28 mouse cellular contexts compared by ENCODE assay signal in genomic region chr3:146618357-146618756, GRCm38 (mm10). TPM values are rescaled to one million over a fixed set of nuclear protein-coding genes. Genes with fewer than 3 reads are reported as not detected.
"Had no signal": no experiment of that assay in that cellular context is flagged by ENCODE, and none has a peak within 500 bp of the region (broad histone marks: within the 10 kb centered on the region; RNA-seq: fewer than 3 reads in every experiment).

No protein-coding gene starts in this region.

- H3K4me3 ChIP-seq: left cerebral cortex, adult 2 months; midbrain, embryonic 12.5 days; midbrain, embryonic 15.5 days; neural tube, embryonic 12.5 days; neural tube, embryonic 15.5 days; stomach, embryonic 15.5 days had no signal

- H3K4me2 ChIP-seq: midbrain, embryonic 12.5 days; midbrain, embryonic 15.5 days; neural tube, embryonic 12.5 days; neural tube, embryonic 15.5 days; stomach, embryonic 15.5 days had no signal

- H3K9ac ChIP-seq: midbrain, embryonic 12.5 days; midbrain, embryonic 15.5 days; neural tube, embryonic 12.5 days; neural tube, embryonic 15.5 days; stomach, embryonic 15.5 days had no signal

- ATAC-seq: inflammation-experienced regulatory T-cells, adult 6 months; intestine, embryonic 16.5 days; midbrain, embryonic 15.5 days had no signal

- H3K27ac ChIP-seq: kidney, postnatal 0 days; left cerebral cortex, adult 2 months; midbrain, embryonic 12.5 days; midbrain, embryonic 15.5 days; neural tube, embryonic 12.5 days; neural tube, embryonic 15.5 days; stomach, embryonic 15.5 days had no signal

- H3K27me3 ChIP-seq: midbrain, embryonic 12.5 days; midbrain, embryonic 15.5 days; neural tube, embryonic 12.5 days; neural tube, embryonic 15.5 days; stomach, embryonic 15.5 days had no signal

- H3K36me3 ChIP-seq: midbrain, embryonic 12.5 days; midbrain, embryonic 15.5 days; neural tube, embryonic 12.5 days; neural tube, embryonic 15.5 days; stomach, embryonic 15.5 days had no signal

- DNase-seq: kidney, adult 18-20 months; kidney, postnatal 36 days; layer of hippocampus, postnatal 36 days; lung, adult 2 months; lung, postnatal 14 days; lung, postnatal 4 days; retina, postnatal 1 day; right cerebral cortex, postnatal 25 days; spleen, adult 18-20 months; thymus, postnatal 25 days had no signal

- H3K9me3 ChIP-seq: midbrain, embryonic 12.5 days; midbrain, embryonic 15.5 days; neural tube, embryonic 12.5 days; neural tube, embryonic 15.5 days; stomach, embryonic 15.5 days had no signal

- H3K4me1 ChIP-seq: midbrain, embryonic 12.5 days; midbrain, embryonic 15.5 days; neural tube, embryonic 12.5 days; neural tube, embryonic 15.5 days; stomach, embryonic 15.5 days had no signal

RNA-seq across cellular contexts. Expression of gene Dnase2b, which starts 3.0 kb away (rescaled TPM):
- total RNA-seq: layer of hippocampus, adult 8-10 months; layer of hippocampus, postnatal 10 days; layer of hippocampus, postnatal 36 days; left cerebral cortex, adult 2 months; left cerebral cortex, postnatal 10 days; left cerebral cortex, postnatal 36 days; megakaryocyte progenitor cell, adult 5-6 weeks had no signal
- polyA plus RNA-seq: inflammation-experienced regulatory T-cells, adult 6 months; kidney, embryonic 14.5 days; kidney, postnatal 0 days; limb, embryonic 11.5 days; lung, embryonic 16.5 days; midbrain, embryonic 12.5 days; midbrain, embryonic 15.5 days; neural tube, embryonic 12.5 days; neural tube, embryonic 15.5 days had no signal

RNA-seq across cellular contexts. Expression of gene 4930503B20Rik, which starts 32.8 kb away (rescaled TPM):
- total RNA-seq: layer of hippocampus, postnatal 10 days; layer of hippocampus, postnatal 36 days; left cerebral cortex, adult 2 months; left cerebral cortex, postnatal 10 days; left cerebral cortex, postnatal 36 days; megakaryocyte progenitor cell, adult 5-6 weeks had no signal
- polyA plus RNA-seq: inflammation-experienced regulatory T-cells, adult 6 months; intestine, embryonic 16.5 days; kidney, embryonic 14.5 days; kidney, postnatal 0 days; limb, embryonic 11.5 days; lung, adult 2 months; lung, embryonic 16.5 days; midbrain, embryonic 12.5 days; midbrain, embryonic 15.5 days; neural tube, embryonic 12.5 days; neural tube, embryonic 15.5 days; stomach, embryonic 15.5 days; thymus, postnatal 0 days had no signal

RNA-seq across cellular contexts. Expression of gene Uox, which starts 48.1 kb away (rescaled TPM):
- total RNA-seq: megakaryocyte progenitor cell, adult 5-6 weeks had no signal
- polyA plus RNA-seq: kidney, embryonic 14.5 days; limb, embryonic 11.5 days; midbrain, embryonic 12.5 days; midbrain, embryonic 15.5 days; neural tube, embryonic 12.5 days; neural tube, embryonic 15.5 days had no signal
